Mouse (Mus musculus): Measurements from ENCODE around the gene Vasp.

Vasp gene

GRCm38 (mm10) chr7:19211041-19211675 is 60.5 kb downstream of the Vasp start:
- DNase-seq (ENCODE audit: low spot score in 2 of 2), result no peak

- DNase-seq (ENCODE audit: low spot score in 2 of 2), result no peak
Measured at GRCm38 (mm10) chr7:19210010-19210409, 61.6 kb downstream of the Vasp start.

- DNase-seq (ENCODE audit: low spot score in 2 of 2), result no peak
Measured at GRCm38 (mm10) chr7:19209494-19209893, 62.1 kb downstream of the Vasp start.

- DNase-seq (ENCODE audit: low spot score in 2 of 2), result no peak
Measured at GRCm38 (mm10) chr7:19208944-19209472, 62.6 kb downstream of the Vasp start.

- no peak for DNase-seq (ENCODE audit: low spot score in 2 of 2)
Measured at GRCm38 (mm10) chr7:19208201-19208910, 63.3 kb downstream of the Vasp start.
